Mouse (Mus musculus): ENCODE measurements around the gene Shisa5.

Gene Shisa5

DNA sequence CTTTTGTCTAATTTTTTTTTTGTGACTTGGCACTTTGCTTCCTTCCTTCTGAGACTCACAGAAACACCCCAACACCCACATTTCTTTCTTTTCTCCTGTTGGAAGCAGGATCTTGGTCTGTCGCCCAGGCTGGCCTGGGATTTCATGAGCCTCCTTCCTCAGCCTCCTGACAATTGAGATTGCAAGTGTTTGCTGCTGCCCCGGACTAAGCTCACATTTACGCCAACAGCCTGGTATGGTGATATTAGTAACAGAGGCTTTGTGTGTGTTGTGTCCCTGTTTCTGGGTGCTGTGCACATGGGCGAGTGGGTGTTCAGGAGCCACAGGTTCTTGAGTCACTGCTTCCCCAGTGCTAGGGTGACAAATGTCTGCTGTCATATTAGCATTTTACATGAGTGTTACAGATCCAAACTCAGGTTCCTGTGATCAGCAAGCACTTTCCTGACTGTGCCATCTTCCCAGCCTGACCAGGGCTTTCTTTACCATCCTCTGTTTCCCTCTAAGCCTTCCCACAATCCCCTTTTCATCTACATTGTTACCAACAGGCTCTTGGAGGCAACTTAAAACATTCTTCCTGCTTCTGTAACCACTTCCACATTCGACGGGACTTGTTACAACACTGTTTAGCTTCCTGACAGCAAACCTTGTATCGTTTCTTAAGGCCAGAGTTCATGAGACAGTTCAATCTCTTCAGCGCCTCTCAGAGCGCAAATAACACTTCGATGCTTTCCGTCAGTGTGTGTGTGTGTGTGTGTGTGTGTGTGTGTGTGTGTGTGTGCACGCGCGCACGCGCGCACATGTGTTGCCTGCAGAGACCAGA lies 15.3 kb upstream of the Shisa5 start:
- peak; percentile 68 for DNase-seq (ENCODE audit: low read depth)

DNA sequence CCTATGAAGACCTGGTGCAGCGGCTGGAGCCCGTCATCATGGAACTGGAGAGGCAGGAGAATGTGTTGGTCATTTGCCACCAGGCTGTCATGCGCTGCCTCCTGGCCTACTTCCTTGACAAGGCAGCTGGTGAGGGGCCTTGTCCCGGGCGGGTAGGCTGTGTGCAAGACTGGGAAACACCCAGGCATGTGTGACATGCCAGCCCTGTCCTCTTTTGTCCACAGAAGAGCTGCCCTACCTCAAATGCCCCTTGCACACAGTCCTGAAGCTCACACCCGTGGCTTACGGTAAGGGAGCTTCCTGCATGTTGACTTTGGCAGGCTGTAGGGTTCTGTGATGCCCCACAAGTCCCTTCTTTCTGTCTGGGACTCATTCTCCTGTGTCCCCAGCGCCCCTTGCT lies 10.8 kb upstream of the Shisa5 start:
- DNase-seq (ENCODE audit: low read depth): no peak

DNA sequence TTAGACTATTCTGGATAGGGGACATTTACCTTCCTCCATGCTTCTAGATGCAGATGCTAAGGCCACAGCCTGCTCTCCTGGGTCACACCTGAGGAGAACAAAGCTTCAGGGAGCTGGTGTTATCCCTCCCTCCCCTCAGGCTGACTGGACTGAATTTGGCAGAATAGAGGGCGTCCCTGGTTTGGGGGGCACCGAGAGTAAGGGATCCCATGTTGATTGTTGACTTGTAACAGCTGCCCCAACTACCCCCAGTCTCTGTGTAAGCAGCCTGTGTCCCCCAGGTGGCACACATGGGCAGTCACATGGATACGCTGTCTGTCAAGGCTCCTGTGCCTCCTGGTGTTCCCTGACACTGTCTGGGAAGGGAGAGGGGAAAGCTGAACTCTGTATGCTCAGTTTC lies 9.9 kb upstream of the Shisa5 start:
- no peak for DNase-seq (ENCODE audit: low read depth)

DNA sequence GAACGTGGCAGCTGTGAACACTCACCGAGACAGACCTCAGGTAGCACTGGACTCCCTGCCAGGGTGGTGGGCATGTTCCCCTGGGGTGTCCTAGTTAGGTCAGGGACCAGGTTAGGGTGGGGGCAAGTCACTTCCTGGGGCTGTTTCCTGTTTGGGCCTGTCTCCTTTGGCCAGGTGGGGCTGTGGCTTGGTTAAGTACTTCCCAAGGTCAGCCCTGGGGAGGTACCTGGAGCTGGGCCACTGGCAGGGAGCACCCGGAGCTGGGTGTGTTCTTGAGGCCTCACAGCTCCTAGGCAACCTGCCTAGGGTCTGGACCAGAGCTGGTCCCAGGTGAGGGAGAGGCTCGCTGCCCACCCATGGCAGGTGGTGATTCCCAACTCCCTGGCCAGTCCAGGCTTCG lies 9.4 kb upstream of the Shisa5 start:
- no peak for DNase-seq (ENCODE audit: low read depth)

DNA sequence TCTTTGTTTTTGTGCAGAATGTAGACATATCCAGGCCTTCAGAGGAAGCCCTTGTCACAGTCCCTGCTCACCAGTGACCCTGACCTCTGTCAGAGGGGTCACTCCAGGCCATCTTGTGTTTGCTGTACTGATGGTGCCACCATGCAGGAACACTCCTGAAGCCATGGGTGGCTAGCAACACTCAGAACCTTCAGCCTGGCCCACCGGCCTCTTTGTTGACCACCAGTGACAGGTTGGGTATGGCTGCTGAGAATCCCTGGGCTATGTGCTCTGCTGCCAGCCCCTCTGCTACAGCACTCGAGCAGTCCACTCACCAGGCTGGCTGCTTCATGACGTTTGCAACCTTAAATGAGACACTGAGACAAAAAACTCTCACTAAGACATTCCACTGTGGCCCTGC lies 8.1 kb upstream of the Shisa5 start:
- no peak for DNase-seq (ENCODE audit: low read depth)

DNA sequence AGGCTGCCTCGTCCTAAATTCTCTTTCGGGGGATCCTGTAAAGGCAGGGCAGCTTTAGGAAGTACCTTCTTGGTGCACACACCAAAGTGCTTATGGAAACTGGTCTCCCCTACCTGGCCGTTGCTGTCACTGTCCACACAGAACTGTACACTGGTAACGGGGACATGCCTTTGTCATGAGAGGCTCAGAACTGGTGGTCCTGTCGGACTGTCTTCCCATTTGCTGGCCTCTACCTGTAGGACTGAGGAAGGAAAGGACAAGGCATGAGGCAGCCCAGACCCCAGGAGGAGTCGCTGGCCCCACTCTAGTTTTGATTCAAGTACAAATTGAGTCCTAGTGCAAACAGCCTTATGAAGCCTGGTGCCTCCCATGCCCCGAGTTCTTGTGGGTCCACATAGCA lies 7.4 kb upstream of the Shisa5 start:
- no peak for DNase-seq (ENCODE audit: low read depth)

DNA sequence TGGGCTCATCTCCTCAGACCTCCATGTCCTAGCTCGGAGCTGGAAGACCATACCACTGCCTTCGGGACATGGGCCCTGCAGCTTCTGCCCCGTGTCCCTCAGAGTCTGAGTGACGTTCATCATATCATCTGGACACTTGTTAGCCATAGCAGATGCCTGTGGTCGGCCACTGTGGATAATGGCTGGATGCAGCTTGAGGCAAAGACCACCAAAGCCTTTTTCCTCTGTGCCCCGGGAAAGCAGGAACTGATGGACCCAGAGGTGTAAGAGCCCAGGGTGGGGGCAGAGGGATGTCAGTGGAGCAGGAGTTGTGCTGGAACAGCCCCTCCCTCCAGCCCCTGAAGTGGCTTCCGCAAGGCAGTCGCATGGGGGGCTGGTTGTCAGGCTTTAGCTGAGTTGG lies 6.7 kb upstream of the Shisa5 start:
- no peak for DNase-seq (ENCODE audit: low read depth)

DNA sequence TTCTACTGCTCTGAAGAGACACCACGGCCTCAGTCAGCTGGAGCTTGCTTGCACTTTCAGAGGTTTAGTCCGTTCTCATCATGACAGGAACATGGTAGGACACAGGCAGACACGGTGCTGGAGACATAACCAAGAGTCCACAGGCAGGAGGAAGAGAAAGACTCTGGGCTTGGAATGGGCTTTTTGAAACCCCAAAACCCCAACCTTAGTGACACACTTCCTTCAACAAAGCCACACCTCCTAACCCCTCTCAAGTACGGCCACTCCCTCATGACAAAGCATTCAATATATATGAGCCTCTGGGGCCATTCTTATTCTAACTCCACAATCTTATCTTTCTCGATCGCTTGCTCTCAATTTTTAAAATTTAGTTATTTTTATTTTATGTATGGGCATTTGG lies 5.9 kb upstream of the Shisa5 start:
- DNase-seq (ENCODE audit: low read depth): no peak

DNA sequence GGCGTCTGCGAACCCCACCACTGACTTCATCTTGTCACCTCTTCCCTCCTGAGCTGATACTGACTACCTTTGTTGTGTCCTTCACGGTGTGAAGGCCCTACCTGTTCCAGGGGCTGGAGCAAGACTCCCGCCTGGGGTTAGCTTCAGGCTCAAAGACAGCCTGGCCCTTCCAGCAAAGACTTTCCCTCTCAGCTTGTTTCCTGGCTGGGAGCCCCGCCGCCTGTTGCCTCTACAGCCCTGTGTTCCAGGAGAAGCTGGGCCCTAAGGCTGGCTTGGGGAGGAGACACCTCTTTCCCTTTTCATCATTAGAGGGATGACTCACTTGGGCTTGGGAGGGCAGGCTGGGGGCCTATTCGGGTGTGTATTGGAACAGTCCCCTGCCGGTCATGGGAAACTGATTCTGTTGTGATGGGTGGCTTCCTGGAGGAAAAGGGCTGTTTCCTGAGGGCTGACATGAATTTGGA lies 568 bp downstream of the Shisa5 start:
- no peak for DNase-seq (ENCODE audit: low read depth)

DNA sequence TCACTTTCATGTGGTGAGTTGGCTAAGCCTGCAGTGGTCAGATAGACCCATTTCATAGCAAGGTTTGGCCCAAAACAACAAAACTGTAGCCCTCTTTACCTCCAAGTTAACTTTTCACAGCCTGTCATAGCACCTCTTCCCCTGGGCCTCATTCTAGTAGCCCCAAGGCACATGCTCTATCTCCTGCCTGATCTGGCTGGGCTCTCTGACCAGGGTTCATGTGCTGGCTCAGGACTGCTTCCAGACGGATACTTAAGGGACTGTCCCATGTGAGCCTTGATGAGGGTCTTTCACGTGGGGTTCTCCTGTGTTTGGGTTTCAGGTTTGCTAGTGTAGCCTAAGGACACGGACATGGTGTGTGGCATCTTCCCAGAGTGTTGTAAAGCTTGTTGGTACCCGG lies 1.3 kb downstream of the Shisa5 start:
- DNase-seq (ENCODE audit: low read depth): no peak

DNA sequence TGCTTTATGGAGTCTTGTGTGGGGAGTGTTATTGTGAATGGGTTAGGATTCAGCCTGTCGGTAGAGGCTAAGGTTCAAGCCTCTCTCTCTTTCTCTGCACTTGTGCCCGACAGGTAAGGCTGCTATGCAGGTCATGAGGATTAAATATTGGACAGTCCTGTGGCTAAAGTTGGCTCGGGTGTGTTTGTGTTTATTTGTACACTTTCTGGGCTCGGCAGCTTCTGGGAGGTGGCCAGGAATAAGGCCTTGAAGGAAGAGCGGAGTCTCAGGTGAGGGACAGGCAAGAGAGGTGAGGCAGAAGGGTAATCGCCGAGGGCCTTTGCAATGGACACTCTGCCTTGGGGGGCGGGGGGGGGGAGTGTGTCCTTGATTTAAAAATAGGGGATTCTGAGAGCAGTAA lies 1.9 kb downstream of the Shisa5 start:
- DNase-seq (ENCODE audit: low read depth): no peak

DNA sequence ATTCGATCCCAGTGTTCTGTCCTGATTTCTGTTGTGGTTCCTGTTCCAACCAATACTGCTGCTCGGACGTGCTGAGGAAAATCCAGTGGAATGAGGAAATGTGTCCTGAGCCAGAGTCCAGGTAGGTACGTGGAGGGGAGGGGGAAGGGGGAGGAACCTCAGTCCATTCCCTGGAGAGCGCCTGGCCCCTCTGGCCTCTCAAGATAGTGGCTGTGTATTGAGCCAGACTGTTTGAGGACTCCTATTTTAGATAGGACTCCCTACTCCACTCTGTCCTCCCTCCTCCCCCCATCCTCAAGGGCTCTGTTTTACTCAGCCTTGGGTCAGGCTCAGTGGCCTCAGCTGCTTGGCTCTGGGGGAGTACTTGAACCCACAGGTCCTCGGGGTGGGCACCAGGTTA lies 2.5 kb downstream of the Shisa5 start:
- no peak for DNase-seq (ENCODE audit: low read depth)

DNA sequence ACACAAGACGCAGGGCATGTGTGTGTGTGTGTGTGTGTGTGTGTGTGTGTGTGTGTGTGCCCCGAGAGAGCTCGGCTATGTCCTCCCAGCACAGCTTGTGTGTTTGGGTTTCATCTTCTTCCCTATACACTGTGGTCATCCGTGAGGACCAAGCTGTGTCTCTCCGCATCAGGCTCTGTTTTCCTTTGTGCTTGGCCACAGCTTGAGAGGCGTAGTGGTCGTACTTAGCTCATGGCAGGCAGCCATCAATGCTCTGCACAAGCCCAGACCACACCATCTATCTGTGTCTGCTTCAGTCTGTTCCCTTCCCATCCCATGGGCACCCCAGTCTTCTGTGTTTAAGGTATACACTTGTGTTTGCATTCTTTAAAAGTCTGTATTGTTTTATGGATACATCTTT lies 3.0 kb downstream of the Shisa5 start:
- no peak for DNase-seq (ENCODE audit: low read depth)

DNA sequence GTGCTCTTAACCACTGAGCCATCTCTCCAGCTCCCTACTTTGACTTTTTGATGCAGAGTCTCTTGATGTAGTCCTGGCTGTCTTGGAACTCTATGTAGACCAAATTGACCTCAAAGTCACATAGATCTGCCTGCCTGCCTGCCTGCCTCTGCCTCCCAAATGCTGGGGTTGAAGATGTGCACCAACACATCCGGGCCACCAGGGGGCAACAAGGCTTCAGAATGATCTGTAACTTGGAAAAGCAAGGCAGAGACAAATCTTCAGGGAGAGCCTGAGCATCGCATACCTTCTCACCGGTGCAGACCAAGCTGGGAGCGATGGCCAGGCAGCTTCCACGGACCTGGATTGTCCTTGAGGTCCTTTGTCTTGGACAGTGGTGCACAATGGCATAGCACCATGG lies 7.9 kb downstream of the Shisa5 start:
- DNase-seq (ENCODE audit: low read depth): peak; percentile 92

DNA sequence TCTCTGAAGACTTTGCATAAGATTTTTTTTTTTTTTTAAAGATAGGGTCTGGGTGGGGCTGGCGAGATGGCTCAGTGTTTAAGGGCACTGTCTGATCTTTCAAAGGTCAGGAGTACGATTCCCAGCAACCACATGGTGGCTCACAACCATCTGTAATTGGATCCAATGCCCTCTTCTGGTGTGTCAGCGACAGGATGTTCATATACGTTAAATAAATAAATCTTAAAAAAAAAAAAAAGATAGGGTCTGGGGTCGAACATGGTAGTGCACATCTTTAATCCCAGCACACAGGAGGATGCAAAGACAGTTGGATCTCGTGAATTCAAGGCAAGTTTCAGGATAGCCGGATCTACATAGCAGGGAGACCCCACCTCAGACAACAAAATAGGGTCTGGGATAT lies 11.0 kb downstream of the Shisa5 start:
- no peak for DNase-seq (ENCODE audit: low read depth)

DNA sequence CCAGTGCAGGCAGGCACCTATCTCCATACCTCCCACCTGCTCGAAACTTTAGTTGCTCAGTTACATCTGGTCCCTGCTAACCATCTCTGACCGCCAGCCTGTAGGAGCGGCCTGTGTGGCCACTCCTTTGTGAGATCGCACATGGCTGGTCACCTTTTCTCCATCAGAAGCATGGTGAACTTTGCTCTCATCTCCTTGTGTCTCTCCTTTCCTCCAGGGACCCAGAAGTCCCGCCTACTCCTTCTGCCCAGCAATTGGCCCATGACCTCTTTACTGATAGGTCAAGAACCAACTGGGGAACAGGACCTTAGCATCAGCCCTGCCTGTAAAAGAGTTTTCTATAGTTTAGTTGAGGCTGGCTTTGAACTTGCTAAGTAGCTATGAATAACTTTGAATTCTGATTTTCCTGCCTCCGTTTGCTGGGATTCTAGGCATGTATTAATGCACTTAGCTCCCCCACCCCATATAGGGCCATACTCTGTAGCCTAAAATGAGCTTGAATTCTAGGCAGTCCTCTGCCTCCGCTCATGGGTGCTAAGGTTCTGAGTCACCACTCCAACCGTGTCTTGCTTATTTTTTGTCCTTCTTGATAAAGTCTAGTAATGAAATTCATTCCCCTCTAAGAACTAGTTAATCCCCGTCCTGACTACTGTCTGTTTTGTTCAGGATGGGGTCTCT lies 11.8 kb downstream of the Shisa5 start:
- DNase-seq (ENCODE audit: low read depth): no peak

DNA sequence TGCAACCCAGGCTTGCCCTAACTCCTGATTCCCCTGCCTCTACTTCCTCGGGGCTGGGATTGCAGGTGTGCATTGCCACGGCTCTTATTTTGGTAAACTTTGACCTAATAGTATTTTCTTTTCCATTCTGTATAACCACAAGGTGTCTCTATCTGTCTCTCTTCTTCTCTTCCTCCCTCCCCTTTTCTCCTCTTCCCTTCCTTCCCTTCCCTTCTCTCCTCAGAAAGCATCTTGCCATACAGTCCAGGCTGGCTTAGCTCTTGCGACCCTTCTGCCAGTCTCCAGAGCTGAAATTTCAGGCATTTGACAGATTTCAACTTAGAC lies 12.3 kb downstream of the Shisa5 start:
- DNase-seq (ENCODE audit: low read depth): no peak

DNA sequence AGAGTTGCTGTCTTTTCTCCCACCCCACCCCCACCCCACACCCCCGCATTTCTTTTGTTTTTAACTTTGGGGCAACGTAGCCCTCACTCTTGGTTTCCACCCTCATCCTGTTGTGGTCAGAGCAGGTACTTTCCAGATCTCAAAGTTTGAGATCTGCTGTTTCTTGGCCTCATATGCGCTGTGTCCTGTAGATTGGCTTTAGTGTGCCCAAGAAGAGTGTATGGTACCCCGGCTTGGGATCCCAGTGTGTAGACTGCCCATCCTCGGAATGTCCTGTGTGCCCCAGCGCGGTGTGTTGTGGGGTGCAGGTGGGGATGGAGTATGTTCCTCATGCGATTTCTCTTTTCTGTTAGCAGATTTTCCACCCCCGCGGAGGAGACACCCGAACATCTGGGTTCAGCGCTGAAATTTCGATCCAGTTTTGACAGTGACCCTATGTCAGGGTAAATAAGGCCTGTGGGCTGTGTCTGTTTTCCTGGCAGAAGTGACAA lies 12.7 kb downstream of the Shisa5 start:
- DNase-seq (ENCODE audit: low read depth): peak; percentile 92

DNA sequence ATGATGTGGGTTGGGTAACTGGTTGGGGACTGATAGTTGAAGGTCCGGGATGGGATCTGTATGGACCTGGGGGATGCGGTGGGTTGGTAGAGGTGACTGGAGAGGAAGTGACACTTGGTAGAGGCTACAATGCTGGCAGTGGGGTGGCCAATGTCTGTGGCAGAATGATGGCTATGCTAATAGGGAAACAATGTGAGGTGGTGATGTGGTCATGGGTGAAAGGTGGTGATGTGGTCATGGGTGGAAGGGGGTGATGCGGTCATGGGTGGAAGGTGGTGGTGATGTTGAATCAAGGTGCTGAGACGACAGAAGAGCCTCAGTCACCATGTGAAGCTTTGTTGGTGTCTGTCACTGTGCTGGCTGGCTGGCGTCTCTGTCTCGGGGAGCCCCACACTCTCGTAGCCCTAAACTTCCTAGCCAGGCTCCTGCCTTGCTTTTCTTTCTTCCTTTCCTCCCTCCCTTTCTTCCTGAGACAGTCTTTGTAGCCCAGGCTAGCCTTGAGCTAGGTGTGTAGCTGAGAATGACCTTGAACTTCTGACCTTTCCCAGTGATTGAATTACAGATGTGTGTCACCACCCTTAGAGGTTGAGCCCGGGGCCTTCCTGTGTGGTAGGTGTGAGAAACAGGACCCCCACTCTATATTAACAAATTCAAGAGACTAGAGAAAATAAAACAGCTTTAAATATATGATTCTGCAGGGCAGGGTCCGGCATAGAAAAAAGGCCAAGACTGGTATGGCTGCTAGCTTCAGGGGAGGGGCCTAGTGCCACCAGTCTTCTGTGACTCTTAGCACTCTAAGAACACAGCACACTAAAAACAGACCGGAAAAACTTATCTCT lies 13.5 kb downstream of the Shisa5 start:
- DNase-seq (ENCODE audit: low read depth): peak; percentile 79

DNA sequence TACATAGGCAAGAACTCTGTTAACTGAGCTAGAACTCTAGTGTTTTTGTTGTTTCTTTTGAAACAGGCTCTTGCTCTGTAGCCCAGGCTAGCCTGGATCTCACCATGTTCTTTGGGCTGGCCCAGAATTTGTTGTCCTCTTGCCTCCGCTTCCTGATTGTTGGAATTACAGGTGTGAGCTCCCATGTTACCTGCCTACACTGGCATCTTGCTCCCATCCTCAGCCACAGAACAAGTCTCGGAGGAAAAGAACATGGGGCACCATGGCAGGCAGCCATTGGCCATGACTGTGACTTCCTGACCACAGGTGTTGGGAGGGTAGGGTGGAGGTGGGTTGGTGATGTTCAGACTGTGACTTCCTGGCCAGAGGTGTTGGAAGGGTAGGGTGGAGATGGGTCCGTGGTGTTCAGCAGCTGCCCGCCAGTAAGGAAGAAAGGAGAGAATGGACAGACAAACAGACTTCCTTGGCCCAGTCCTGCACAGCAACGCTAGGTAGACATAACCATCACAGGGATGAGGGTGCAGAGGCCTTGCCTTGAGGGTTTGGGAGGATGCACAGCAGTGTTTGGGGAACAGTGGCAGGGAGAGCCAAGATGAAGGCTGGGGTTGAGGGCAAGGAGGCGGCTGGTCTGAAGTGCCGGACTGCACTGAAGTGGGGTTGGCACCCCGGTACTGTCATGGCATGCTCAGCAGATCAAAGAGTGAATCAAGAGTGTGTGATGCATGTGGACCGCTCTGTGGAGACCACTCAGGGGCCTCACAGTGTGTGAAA lies 14.3 kb downstream of the Shisa5 start:
- peak; percentile 82 for DNase-seq (ENCODE audit: low read depth)

DNA sequence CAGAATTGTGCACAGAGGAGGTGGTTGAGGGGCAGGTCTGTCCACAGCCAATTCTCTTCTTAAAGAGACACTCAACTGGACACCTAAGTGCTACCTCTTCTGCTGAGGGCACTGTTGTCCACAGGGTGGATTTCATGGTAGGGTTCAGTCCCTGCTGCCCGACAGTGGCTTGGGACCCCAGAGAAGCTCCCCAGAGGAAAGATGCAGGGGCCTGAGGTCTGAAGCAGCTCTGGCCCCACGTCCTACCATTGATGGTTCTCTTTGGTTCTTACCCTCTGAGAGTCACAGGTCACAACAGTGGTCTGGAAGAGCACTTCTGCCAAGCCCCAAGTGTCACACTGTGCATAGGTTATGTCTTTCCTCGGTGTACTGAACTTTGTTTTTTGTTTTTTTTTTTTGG lies 15.0 kb downstream of the Shisa5 start:
- no peak for DNase-seq (ENCODE audit: low read depth)

DNA sequence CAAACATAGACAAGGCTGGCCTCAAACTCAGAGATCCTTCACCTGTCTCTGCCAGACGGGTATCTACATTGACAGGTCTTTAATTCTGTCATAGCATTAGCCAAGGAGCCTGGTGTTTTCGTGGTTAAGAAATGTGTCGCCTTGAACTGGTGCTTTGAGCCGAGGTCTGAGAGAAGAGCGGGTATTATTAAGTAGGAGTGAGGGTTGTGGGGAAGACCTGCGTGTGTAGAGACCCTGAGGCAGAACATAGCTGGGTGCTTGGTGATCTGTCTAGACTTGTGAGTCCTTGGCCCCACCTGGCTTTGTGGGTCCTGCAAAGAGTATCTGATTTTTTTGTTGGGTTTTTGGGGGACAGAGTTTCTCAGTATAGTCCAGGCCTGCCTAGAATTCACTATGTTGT lies 15.5 kb downstream of the Shisa5 start:
- peak; percentile 43 for DNase-seq (ENCODE audit: low read depth)
